In the genomic region with DNA sequence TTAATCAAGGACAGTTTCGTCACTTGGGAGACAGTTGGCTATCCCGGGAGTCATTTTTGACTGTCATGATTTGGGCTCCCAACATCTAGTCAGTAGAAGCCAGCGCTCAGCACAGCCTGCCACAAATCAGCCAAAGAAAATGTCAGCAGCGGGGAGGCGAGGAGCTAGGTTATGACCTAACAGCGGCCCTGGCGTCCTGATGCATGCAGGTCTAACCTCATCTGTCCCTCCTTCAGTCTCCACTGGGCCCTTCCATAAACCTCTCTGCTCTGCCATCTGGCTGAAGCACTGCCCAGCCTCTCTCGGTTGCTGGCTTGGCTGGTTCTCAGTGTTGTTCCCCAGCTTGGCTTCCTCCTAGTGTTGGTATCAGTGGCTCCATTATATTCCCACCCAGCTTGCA, we compare ENCODE assay signal across 15 mouse cellular contexts. TPM values are rescaled to one million over a fixed set of nuclear protein-coding genes. Genes with fewer than 3 reads are reported as not detected.
DNase-seq lines count a peak whose midpoint lies in the region; ATAC-seq lines count a peak whose summit lies in the region.
"Had no signal": no experiment of that assay in that cellular context is flagged by ENCODE, and none has a peak within 500 bp of the region (broad histone marks: within the 10 kb centered on the region; RNA-seq: fewer than 3 reads in every experiment).

No protein-coding gene starts in this region.

- H3K4me3 ChIP-seq in forebrain, embryonic 15.5 days = no peak overlapping the region
- no peak overlapping the region for H3K4me3 ChIP-seq in forebrain, embryonic 11.5 days (ENCODE audit: low read depth, low read length)
- H3K4me3 ChIP-seq: embryonic facial prominence, embryonic 12.5 days; limb, embryonic 13.5 days; neural tube, embryonic 12.5 days had no signal

- peak overlapping the region; percentile 19; the same call in 1 of the 2 replicates for H3K27ac ChIP-seq in forebrain, embryonic 15.5 days (replicated peaks)
- H3K27ac ChIP-seq in forebrain, embryonic 11.5 days (ENCODE audit: low read depth, low read length) = no peak overlapping the region
- H3K27ac ChIP-seq: embryonic facial prominence, embryonic 12.5 days; limb, embryonic 13.5 days; neural tube, embryonic 12.5 days had no signal

- no peaks in the 10 kb centered on the region for H3K9me3 ChIP-seq in forebrain, embryonic 15.5 days
- H3K9me3 ChIP-seq in forebrain, embryonic 11.5 days (ENCODE audit: control insufficient read depth, low read length) = no peaks in the 10 kb centered on the region
- H3K9me3 ChIP-seq: embryonic facial prominence, embryonic 12.5 days; limb, embryonic 13.5 days; neural tube, embryonic 12.5 days had no signal

- WGBS in forebrain, embryonic 15.5 days = 81% methylated on average over 8 of the region's 8 CpGs
- WGBS in forebrain, embryonic 11.5 days = 83% methylated on average over 8 of the region's 8 CpGs

- intact Hi-C loops in left cerebral cortex, postnatal 4 days (cut with DNase I) = no loop called here
- intact Hi-C loops in left cerebral cortex, postnatal 10 days (cut with DNase I) = no loop called here
- intact Hi-C loops in gastrocnemius, postnatal 36 days (cut with DNase I) = no loop called here

- H3K9ac ChIP-seq in forebrain, embryonic 15.5 days (replicated peaks) = no peak overlapping the region
- H3K9ac ChIP-seq in forebrain, embryonic 11.5 days (ENCODE audit: low read length) = no peak overlapping the region
- H3K9ac ChIP-seq: embryonic facial prominence, embryonic 12.5 days; limb, embryonic 13.5 days; neural tube, embryonic 12.5 days had no signal

- no peak for ATAC-seq in forebrain, embryonic 15.5 days (replicated peaks)
- no peak for ATAC-seq in forebrain, embryonic 11.5 days (replicated peaks; ENCODE audit: low FRiP score)

- peaks cover 22% of the 10 kb centered on the region for H3K4me1 ChIP-seq in forebrain, embryonic 15.5 days
- peaks cover 4% of the 10 kb centered on the region; the same call in 1 of the 2 replicates for H3K4me1 ChIP-seq in forebrain, embryonic 11.5 days (replicated peaks; ENCODE audit: control insufficient read depth, insufficient read depth, low read length)

- no peaks in the 10 kb centered on the region for H3K36me3 ChIP-seq in forebrain, embryonic 15.5 days
- H3K36me3 ChIP-seq in forebrain, embryonic 11.5 days (ENCODE audit: control insufficient read depth, insufficient read depth, low read length) = no peaks in the 10 kb centered on the region
- H3K36me3 ChIP-seq: embryonic facial prominence, embryonic 12.5 days; limb, embryonic 13.5 days; neural tube, embryonic 12.5 days had no signal

- H3K27me3 ChIP-seq in forebrain, embryonic 15.5 days = no peaks in the 10 kb centered on the region
- no peaks in the 10 kb centered on the region for H3K27me3 ChIP-seq in forebrain, embryonic 11.5 days (ENCODE audit: control insufficient read depth, insufficient read depth, low read length)
- H3K27me3 ChIP-seq: embryonic facial prominence, embryonic 12.5 days; limb, embryonic 13.5 days; neural tube, embryonic 12.5 days had no signal

- H3K4me2 ChIP-seq in forebrain, embryonic 15.5 days (replicated peaks) = no peak overlapping the region
- no peak overlapping the region for H3K4me2 ChIP-seq in forebrain, embryonic 11.5 days (ENCODE audit: low read depth, low read length, severe bottlenecking)
- H3K4me2 ChIP-seq: embryonic facial prominence, embryonic 12.5 days; limb, embryonic 13.5 days; neural tube, embryonic 12.5 days had no signal

- no peak for DNase-seq in forebrain, embryonic 11.5 days (ENCODE audit: low spot score)
- DNase-seq in left cerebral cortex, postnatal 4 days = peak; percentile 43
- no peak for DNase-seq in left cerebral cortex, postnatal 10 days (ENCODE audit: extremely low spot score in 1 of 2, low spot score in 2 of 2)
- DNase-seq in adrenal gland, postnatal 25 days = peak; percentile 55
- DNase-seq in layer of hippocampus, postnatal 10 days (ENCODE audit: low spot score in 2 of 2) = peak; percentile 63 to 70
- DNase-seq in right cerebral cortex, postnatal 4 days = no peak
- DNase-seq in gastrocnemius, postnatal 36 days = no peak
- DNase-seq: kidney, adult 8-10 months had no signal

RNA-seq across cellular contexts. Expression of a gene that starts 5.4 kb away (rescaled TPM):
- 23.9 and 24.0 TPM in 2 replicates for polyA plus RNA-seq in forebrain, embryonic 15.5 days (2015; fragmentation: Nextera tagmentation; extraction: Ambion mirVana)
- polyA plus RNA-seq in forebrain, embryonic 11.5 days (2014; fragmentation: Nextera tagmentation; extraction: Ambion mirVana) = 13.8 and 15.6 TPM in 2 replicates
- 10 to 100 TPM; 24.4 to 25.8 TPM for total RNA-seq in left cerebral cortex, postnatal 4 days (2021)
- 10 to 100 TPM; 18.2 to 18.7 TPM for total RNA-seq in left cerebral cortex, postnatal 10 days (2021)
- total RNA-seq in adrenal gland, postnatal 25 days (2021) = 1,338 and 1,408 TPM in 2 replicates
- total RNA-seq in layer of hippocampus, postnatal 10 days (2021) = 10 to 100 TPM; 22.5 to 23.0 TPM
- total RNA-seq in gastrocnemius, postnatal 36 days (2021) = 1 to 10 TPM; 3.6 to 4.4 TPM

RNA-seq across cellular contexts. Expression of a gene that starts 15.2 kb away (rescaled TPM):
- polyA plus RNA-seq in forebrain, embryonic 15.5 days (2015; fragmentation: Nextera tagmentation; extraction: Ambion mirVana) = 0.37 TPM in 2 replicates
- 0.25 and 0.45 TPM in 2 replicates for polyA plus RNA-seq in forebrain, embryonic 11.5 days (2014; fragmentation: Nextera tagmentation; extraction: Ambion mirVana)
- total RNA-seq in left cerebral cortex, postnatal 4 days (2021) = 1 to 10 TPM; 2.9 to 4.1 TPM
- 1 to 10 TPM; 6.5 to 6.8 TPM for total RNA-seq in left cerebral cortex, postnatal 10 days (2021)
- total RNA-seq in adrenal gland, postnatal 25 days (2021) = 75.5 and 93.9 TPM in 2 replicates
- 1 to 10 TPM; 7.6 to 8.1 TPM for total RNA-seq in layer of hippocampus, postnatal 10 days (2021)
- total RNA-seq in gastrocnemius, postnatal 36 days (2021) = 1 to 10 TPM; 2.4 to 3.5 TPM

RNA-seq across cellular contexts. Expression of a gene that starts 15.3 kb away (rescaled TPM):
- polyA plus RNA-seq in forebrain, embryonic 15.5 days (2015; fragmentation: Nextera tagmentation; extraction: Ambion mirVana) = 0.22 and 0.23 TPM in 2 replicates
- polyA plus RNA-seq in forebrain, embryonic 11.5 days (2014; fragmentation: Nextera tagmentation; extraction: Ambion mirVana) = 0.12 TPM in 1 of 2 replicates, not detected in the other
- 1 to 10 TPM; 1.4 to 2.0 TPM for total RNA-seq in left cerebral cortex, postnatal 4 days (2021)
- 10 to 100 TPM; 14.7 to 21.6 TPM for total RNA-seq in left cerebral cortex, postnatal 10 days (2021)
- total RNA-seq in adrenal gland, postnatal 25 days (2021) = 2.5 and 3.5 TPM in 2 replicates
- 10 to 100 TPM; 28.6 to 31.9 TPM for total RNA-seq in layer of hippocampus, postnatal 10 days (2021)
- total RNA-seq in gastrocnemius, postnatal 36 days (2021) = not detected
- polyA plus RNA-seq: C2C12 had no signal

RNA-seq across cellular contexts. Expression of a gene that starts 24.7 kb away (rescaled TPM):
- 0.08 TPM in 1 of 2 replicates, not detected in the other for polyA plus RNA-seq in forebrain, embryonic 15.5 days (2015; fragmentation: Nextera tagmentation; extraction: Ambion mirVana)
- not detected in 2 replicates for polyA plus RNA-seq in forebrain, embryonic 11.5 days (2014; fragmentation: Nextera tagmentation; extraction: Ambion mirVana)
- total RNA-seq in left cerebral cortex, postnatal 4 days (2021) = not detected
- total RNA-seq in left cerebral cortex, postnatal 10 days (2021) = under 1 TPM in 1 of 2 experiments, not detected in 1; 0.14 TPM
- not detected in 2 replicates for total RNA-seq in adrenal gland, postnatal 25 days (2021)
- total RNA-seq in layer of hippocampus, postnatal 10 days (2021) = not detected
- total RNA-seq in gastrocnemius, postnatal 36 days (2021) = not detected
- total RNA-seq: gastrocnemius, adult 18-20 months had no signal
- polyA plus RNA-seq: C2C12; limb, embryonic 13.5 days; lung, embryonic 16.5 days; neural tube, embryonic 12.5 days had no signal

RNA-seq across cellular contexts. Expression of a gene that starts 39.5 kb away (rescaled TPM):
- 0.05 TPM in 1 of 2 replicates, not detected in the other for polyA plus RNA-seq in forebrain, embryonic 15.5 days (2015; fragmentation: Nextera tagmentation; extraction: Ambion mirVana)
- not detected in 2 replicates for polyA plus RNA-seq in forebrain, embryonic 11.5 days (2014; fragmentation: Nextera tagmentation; extraction: Ambion mirVana)
- total RNA-seq in left cerebral cortex, postnatal 4 days (2021) = under 1 TPM in 1 of 2 experiments, not detected in 1; 0.24 TPM
- under 1 TPM; 0.24 to 0.26 TPM for total RNA-seq in left cerebral cortex, postnatal 10 days (2021)
- 0.62 and 0.79 TPM in 2 replicates for total RNA-seq in adrenal gland, postnatal 25 days (2021)
- total RNA-seq in layer of hippocampus, postnatal 10 days (2021) = under 1 TPM; 0.14 to 0.16 TPM
- total RNA-seq in gastrocnemius, postnatal 36 days (2021) = 1 to 10 TPM in 1 of 2 experiments, under 1 TPM in 1; 0.72 to 1.3 TPM
- polyA plus RNA-seq: limb, embryonic 13.5 days; lung, embryonic 16.5 days had no signal

Comparison
In these comparisons a context has a peak if more than half of its experiments do, and no peak if none do; other contexts are left out.
1. DNase-seq: peak in left cerebral cortex, postnatal 4 days (single experiment), adrenal gland, postnatal 25 days (single experiment) and layer of hippocampus, postnatal 10 days (2 of 2); none in forebrain, embryonic 11.5 days (single experiment), left cerebral cortex, postnatal 10 days (0 of 2), right cerebral cortex, postnatal 4 days (single experiment) and gastrocnemius, postnatal 36 days (0 of 2).
2. RNA of a gene that starts 5.4 kb away (total RNA-seq): 1,338 to 1,408 TPM in adrenal gland, postnatal 25 days; 24.4 to 25.8 TPM in left cerebral cortex, postnatal 4 days, 22.5 to 23.0 TPM in layer of hippocampus, postnatal 10 days, 18.2 to 18.7 TPM in left cerebral cortex, postnatal 10 days and 3.6 to 4.4 TPM in gastrocnemius, postnatal 36 days; every median in the first group is over 10 times any median in the second.